Mouse (Mus musculus): Measurements from ENCODE around the gene Cct8l1.

Cct8l1 gene

DNA sequence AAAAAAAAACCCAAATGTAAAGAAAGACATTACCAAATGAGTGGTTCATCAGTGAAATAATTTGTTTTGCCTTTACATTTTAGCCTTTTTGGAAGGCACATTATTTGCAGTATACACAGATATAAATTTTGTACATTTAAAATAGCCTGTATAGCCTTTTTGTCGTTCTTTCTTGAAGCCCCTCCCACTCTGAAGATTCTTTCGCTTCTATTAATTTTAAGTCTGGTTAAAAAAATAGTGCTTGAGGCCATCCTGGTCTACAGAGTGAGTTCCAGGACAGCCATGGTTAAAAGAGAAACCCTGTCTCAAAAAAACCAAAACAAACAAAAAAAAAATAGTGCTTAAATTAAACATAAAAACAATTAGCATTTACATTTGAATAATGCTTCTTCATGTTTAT is 14.8 kb downstream of the Cct8l1 start:
- no peak for DNase-seq (ENCODE audit: low spot score)

DNA sequence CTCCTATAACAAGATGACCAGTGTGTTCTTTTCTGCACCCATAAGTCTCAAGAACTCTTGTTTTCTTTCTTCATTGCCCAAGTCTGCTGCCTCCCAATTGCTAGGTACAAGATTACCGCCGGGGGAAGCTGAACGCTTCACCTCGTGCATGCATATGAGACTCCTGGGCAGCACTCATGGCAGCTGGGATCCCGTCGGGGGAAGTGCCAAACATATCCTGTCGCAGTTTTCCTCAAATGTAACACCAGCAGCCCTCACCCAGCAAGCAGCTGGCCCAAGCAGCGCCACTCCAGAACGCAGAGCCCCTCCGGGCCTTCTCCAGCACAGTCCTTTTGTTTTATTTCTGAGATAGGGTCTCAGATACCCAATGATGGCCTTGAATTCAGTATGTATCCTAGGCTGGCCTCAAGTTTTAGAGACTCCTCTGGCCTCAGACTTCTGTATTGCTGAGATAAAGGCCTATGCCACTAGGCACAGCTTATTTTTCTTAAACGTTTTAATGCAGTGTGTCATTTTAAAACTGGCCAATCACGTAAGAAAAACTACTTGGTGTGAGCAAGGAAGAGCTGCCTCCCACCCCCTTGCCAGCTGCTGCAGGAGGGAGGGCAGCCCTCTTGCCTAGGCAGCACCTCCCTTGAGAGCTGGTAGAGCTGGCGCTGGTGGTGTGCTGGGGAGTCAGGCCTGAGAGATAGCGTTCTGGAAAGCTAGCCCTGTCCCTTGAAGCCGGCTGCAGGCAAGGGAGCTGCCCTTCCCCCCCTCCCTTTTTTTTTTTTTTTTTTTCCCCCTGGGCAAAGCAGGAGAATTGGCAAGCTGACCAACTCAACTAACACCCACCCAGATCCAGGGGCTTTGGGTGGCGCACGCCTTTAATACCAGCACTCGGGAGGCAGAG is 16.6 kb downstream of the Cct8l1 start:
- no peak for DNase-seq (ENCODE audit: low spot score)

DNA sequence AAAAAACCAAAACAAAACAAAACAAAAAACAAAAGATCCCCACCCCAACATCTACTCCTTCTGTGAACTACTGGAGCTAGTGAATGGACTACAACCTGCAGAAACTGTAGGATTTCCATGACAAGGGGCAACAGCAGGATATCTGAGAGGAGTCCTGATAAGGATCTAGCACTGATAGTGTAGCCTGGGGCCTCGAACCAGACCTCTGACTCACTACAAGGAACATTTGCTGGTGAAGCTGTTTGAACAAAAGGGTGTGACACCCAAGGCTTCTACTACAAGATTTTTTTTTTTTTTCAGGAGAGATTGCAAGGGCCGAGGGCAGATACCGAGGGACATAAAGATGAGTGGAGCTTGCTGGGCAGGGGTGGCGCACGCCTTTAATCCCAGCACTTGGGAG is 17.4 kb downstream of the Cct8l1 start:
- no peak for DNase-seq (ENCODE audit: low spot score)

DNA sequence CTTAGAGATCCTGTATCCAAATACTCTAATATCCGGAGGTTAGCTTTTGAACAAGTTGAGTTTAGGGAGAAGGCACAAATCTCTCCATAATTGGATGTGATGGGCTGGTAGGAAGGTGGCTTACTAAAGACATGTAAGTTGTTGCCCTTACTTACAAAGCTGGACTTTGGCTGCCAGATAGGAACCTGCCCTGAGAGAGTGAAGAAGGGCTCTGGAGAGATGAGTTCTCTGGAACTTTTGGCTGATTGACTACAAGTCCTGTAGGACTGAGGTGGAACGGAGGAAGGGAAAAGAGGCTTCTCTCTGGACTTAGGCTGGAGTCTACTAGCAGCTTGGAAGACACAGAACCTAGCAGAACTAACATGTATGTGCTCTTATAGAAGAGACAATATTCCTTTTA is 19.7 kb downstream of the Cct8l1 start:
- DNase-seq (ENCODE audit: low spot score): no peak

DNA sequence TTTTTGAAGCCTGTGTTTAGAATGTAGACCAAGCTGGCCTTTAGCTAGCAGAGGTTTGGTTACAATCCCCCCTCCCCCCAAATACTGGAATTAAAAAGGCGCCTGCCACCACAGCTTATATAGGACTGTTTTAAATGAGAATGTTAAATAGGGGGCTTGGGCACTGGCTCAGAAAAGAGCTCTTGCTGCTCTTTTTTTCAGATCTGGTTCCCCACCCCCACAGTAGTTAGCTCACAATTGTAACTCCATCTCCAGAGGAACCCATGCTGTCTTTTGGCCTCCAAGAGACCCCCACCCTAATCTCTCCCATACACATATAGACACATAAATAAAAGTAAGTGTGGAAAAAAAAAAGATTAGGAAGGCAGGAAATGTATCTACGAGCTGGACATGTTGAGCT is 20.6 kb downstream of the Cct8l1 start:
- no peak for DNase-seq (ENCODE audit: low spot score)

DNA sequence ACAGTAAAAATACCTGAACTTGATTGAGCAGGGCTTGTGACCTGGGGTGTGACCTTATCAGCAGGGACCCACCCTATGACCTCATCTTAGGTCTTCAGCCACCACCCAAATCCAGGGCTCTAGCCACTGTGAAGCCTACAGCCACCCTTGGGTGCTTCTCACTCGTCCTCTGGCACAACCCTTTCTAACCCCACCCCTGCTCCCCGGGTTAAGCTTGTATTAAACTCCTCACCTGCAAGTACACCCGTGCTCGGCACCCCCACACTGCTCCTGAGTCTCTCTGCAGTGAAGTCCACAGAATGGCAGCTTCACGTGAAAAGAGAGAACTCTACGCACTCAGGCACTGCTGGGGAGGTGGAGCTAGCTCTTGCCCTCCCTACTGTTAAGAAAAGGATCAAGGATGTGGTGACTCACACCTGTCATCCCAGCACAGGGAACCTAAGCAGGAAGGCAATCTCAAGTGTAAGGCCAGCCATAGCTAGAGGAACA is 21.1 kb downstream of the Cct8l1 start:
- DNase-seq (ENCODE audit: low spot score): no peak

DNA sequence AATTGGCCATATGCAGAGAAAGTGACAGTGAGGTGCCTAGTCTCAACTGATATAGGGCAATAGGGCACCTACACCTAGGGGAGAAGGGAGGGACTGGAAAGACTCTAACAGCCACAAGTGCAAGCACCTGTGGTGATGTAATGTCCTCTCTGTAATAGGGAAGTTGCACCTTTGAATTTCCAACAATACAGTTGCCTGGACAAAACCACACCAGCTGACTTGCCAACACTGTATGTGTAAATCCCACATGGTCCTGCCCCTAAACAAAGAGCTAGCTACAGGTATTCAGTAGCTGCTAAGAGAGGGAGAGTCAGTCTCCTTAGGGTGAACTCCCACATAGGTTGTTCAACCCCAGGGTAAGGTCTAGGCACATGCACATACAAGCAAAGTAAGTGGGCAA is 24.5 kb downstream of the Cct8l1 start:
- no peak for DNase-seq (ENCODE audit: low spot score)

DNA sequence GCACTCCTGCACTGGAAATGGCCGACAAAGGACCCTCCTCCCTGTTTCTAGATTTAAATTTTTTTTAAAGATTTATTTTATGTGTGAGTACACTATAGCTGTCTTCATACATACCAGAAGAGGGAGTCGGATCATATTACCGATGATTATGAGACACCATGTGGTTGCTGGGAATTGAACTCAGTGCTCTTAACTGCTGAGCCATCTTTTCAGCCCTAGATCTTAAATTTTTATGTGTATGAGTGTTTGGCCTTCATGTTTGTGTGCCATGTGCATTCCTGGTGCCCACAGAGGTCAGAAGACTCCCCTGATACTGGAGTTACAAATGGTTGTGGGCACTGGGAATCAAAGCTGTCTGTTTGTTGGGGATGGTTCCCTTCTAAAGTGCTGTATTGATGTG is 25.1 kb downstream of the Cct8l1 start:
- DNase-seq (ENCODE audit: low spot score): no peak

DNA sequence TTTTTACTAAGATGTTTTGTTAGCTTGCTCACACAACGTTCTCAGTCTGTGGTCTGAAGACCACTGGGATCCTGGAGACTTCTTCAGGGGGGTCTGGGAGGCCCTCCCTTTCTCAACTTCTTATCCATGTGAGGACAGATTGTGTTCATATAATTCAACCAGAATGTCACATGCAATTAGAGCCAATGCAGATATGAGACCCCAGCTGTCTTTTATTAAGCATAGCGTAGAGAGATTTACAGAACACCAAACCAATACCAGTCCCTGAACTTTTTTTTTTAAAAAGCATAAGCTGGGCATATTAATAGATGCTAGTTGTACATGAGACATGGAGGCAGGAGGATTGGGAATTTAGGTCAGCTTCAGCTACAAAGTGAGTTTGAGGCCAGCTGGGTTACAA is 25.8 kb downstream of the Cct8l1 start:
- no peak for DNase-seq (ENCODE audit: low spot score)

DNA sequence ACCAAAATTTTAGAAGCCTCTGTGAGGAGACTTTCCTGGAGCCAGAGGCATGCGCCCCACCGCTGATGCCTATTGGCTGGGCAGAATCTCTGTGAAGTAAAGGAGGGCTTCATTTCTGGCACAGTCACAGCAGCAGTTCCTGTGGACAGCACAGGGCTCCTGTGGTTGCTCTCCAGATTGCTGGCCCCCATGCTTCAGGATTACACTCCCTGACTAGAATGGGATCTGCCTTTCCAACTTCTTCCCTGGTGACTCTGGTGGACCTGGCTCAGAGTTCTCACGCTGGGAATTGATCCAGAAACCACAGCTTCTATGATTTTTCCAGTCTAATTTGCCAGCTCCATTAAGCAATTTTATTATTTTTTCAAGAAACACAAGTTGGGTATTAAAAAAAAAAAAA is 28.2 kb downstream of the Cct8l1 start:
- no peak for DNase-seq (ENCODE audit: low spot score)

DNA sequence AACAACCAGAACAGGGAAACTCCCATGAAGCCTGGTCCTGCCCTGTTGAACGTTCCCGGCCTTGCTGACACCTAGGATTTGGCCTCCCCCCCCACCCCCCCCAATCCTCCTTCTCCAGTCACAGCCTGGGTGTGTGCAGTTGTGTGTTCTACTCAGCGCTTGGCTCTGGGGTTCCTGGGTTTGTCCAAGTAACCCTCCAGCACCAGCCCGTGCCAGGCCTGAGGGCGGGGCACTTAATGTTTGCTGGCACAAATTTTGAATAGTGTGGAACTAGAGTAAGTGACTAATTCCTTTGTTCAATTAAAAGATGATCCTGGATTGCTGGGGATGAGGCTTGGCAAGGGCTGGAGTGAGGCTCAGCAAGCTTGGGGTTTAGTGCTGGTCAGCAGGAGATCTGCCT is 28.7 kb downstream of the Cct8l1 start:
- DNase-seq (ENCODE audit: low spot score): no peak

DNA sequence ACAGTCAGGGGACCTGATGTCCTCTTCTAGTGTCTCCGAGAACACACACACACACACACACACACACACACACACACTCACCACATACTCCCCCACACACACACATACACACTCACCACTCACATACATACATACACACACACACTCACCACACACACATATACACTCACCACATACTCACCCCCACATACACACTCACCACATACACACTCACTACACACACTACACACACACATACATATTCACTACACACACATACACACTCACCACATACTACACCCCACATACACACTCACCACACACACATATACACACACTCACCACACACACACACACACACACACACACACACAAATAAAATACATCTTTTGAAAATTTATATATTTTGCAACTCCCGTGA is 31.0 kb downstream of the Cct8l1 start:
- no peak for DNase-seq (ENCODE audit: low spot score)

DNA sequence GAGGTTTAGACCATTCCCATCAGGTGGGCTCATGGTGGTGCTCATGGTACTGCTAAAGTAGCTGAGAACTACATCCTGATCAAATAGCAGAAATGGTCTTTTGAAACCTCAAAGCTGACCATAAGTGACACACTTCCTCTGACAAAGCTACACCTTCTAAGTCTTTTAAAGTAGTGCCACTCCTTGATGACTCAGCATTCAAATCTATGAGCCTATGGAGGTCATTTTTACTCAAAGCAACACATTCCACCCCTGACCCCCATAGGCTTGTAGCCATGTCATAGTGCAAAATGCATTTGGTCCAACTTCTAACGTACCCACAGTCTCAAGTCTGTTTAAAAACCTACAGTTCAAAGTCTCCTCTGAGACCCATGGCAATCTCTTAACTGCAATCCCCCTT is 35.0 kb downstream of the Cct8l1 start:
- no peak for DNase-seq (ENCODE audit: low spot score)

DNA sequence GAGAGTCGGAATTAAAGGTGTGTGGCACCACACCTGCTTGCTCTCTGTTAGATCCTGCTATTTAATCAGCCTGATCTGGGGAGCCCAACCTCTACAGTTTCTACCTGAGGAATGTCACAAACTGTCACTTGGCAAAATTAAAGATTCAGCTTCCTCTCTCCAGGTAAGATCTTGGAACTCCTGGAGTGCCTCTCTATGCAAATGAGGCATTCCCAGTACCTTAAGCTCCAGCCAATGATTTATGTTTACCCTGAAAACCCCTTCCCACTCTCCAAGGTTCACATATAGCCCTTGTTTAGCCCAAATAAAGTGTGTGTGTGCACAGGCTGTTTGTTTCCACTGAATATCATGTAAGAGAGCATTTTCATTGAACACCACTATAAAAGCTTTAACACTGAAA is 38.3 kb downstream of the Cct8l1 start:
- DNase-seq (ENCODE audit: low spot score): no peak

DNA sequence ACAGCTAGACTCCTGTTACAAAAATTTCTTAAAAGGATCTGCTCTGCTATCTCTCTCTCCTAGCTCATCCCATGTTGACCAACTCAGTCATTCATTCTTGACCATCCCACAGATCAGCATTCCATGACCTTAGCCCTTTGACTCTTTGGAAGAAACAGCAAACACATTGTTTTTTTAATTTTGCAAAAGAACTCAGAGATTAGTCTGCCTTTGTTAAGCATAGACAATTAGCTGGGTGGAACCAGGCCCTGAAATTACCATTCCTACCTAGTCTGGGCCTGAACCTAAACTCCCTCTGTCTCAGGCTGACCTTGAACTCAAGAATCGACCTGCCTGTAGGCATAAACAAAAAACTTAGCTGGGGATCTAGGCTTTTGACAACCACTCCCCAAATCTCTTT is 38.8 kb downstream of the Cct8l1 start:
- DNase-seq (ENCODE audit: low spot score): no peak

DNA sequence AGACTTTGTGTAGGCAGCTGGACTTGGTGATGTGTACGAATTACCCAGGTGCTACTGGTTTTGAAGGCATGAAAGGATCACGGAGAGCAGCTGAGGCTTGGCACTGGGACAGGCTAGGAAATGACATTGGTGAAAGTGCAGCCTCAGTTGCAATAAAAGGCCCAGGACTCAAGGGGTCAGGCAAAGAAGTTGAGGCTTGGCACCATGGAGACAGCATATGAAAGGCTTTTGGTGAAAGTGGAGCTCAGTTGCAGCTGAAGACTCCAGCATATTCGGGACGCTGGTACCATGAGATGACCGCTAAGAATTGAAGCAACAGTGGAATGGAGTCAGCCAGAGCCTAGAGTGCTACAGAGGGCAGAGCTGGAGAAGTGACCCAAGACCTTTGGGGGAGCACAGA is 39.8 kb downstream of the Cct8l1 start:
- DNase-seq (ENCODE audit: low spot score): no peak

DNA sequence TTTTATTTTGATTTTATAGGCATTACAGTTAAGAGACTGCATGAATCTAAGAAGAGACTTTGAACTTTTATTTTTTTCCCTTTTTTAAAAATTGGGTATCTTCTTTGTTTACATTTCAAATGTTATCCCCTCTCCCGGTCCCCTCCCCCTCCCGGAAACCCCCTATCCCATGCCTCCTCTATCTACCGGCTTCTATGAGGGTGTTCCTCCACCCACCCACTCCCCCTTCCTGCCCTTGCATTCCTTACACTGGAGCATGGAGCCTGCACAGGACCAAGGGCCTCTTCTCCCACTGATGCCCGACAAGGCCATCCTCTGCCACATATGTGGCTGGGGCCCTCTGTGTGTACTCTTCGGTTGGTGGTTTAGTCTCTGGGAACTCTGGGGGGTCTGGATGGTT is 40.5 kb downstream of the Cct8l1 start:
- no peak for DNase-seq (ENCODE audit: low spot score)

Data from embryo, embryonic 10 days (tissue).